Mouse (Mus musculus) G1E (cell line): Measurements from ENCODE around the gene Tspan5.

Experiments
- CTCF ChIP-seq: IDR thresholded peaks from 2 replicates; pipeline ENCODE4 v1.5.1; 2012; ENCODE audit warnings: low read depth, low read length, inconsistent platforms, mixed read lengths
- GATA1 ChIP-seq: IDR thresholded peaks from 2 replicates; pipeline ENCODE4 v1.6.1; 2012; ENCODE audit warnings: borderline replicate concordance, low read length, inconsistent platforms, mixed read lengths
- GATA2 ChIP-seq: IDR thresholded peaks from 2 replicates; pipeline ENCODE4 v1.6.1; 2012; ENCODE audit warnings: low read depth, low read length, inconsistent platforms, borderline replicate concordance
- POLR2AphosphoS5 ChIP-seq: IDR thresholded peaks from 2 replicates; pipeline ENCODE4 v1.6.1; 2012; ENCODE audit warnings: low read depth, low read length, inconsistent platforms; ENCODE audit not compliant: insufficient replicate concordance
- TAL1 ChIP-seq: conservative IDR thresholded peaks from 2 replicates; pipeline ENCODE4 v1.6.1; 2012; ENCODE audit warnings: low read depth, low read length, inconsistent platforms, mixed read lengths

GRCm38 (mm10) chr3:138834174-138834573 lies 92.2 kb downstream of the Tspan5 start:
- TF ChIP-seq CTCF (no peak), GATA2 (no peak), TAL1 (no peak), GATA1 (no peak), POLR2AphosphoS5 (no peak)
